Mouse (Mus musculus) ES-Bruce4 (cell line): ENCODE measurements at regions not wholly inside any gene's neighbourhood (a gene's known extent, or its start where the extent isn't known, plus 50 kb on each side); places are given as distances from the start of the nearest gene placed in this dataset.

ENCODE experiments used
- H3K27ac ChIP-seq: 2 replicates; pipeline ENCODE4 v1.5.1; 2012; ENCODE audit warnings: low read length, inconsistent platforms; ENCODE audit not compliant: insufficient read depth
- H3K27me3 ChIP-seq: 2 replicates; pipeline ENCODE4 v1.6.1; 2012; ENCODE audit warnings: mild to moderate bottlenecking, low read length, inconsistent platforms; ENCODE audit not compliant: control insufficient read depth, poor library complexity, insufficient read depth, severe bottlenecking
- H3K36me3 ChIP-seq: 2 replicates; pipeline ENCODE4 v1.6.1; 2012; ENCODE audit warnings: inconsistent platforms, mild to moderate bottlenecking, low read length, moderate library complexity; ENCODE audit not compliant: control insufficient read depth, poor library complexity, insufficient read depth, severe bottlenecking
- H3K4me1 ChIP-seq: one replicate; pipeline ENCODE4 v1.8.1; 2011; ENCODE audit warnings: low read length; ENCODE audit not compliant: control insufficient read depth, insufficient read depth
- H3K4me3 ChIP-seq: 2 replicates; pipeline ENCODE4 v1.5.1; 2011; ENCODE audit warnings: low read depth, mild to moderate bottlenecking, low read length
- H3K9ac ChIP-seq: 2 replicates; pipeline ENCODE4 v1.6.1; 2012; ENCODE audit warnings: low read depth, mild to moderate bottlenecking, inconsistent platforms; ENCODE audit not compliant: poor library complexity, severe bottlenecking
- H3K9me3 ChIP-seq: replicated peaks from 2 replicates; pipeline ENCODE4 v1.6.1; 2012; ENCODE audit warnings: mild to moderate bottlenecking, low read length, inconsistent platforms; ENCODE audit not compliant: control insufficient read depth, poor library complexity, insufficient read depth, severe bottlenecking
- CTCF ChIP-seq: IDR thresholded peaks from one replicate; pipeline ENCODE4 v1.8.1; 2011; ENCODE audit warnings: low read depth, low read length
- EP300 ChIP-seq: IDR thresholded peaks from 2 replicates; pipeline ENCODE4 v1.6.1; 2011; ENCODE audit warnings: low read depth, low read length; ENCODE audit not compliant: insufficient read depth
- POLR2A ChIP-seq: IDR thresholded peaks from one replicate; pipeline ENCODE4 v1.8.1; 2011; ENCODE audit warnings: low read length; ENCODE audit not compliant: insufficient read depth

DNA sequence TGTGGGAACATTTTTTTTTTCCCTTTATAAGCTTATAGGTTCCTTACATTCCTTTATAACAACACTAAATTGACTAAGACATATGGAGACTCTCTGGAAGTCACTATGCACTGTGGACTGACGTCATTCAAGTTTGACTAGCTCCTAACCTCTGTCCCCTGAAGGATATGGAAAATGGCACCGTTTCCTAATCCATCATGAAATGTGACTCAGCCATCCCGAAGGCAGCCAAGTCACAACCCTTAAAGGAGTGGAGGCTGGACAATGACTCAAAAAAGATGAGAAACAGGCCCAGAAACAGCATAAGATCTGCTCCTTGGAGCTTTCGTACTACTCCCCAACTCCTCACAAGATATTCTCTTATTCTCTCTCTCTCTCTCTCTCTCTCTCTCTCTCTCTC, 253.5 kb downstream of the Hhipl2 start:
- no peak overlapping the region for H3K9ac ChIP-seq
- no peak overlapping the region for H3K27ac ChIP-seq
- no peak for TF ChIP-seq POLR2A
- TF ChIP-seq EP300, result no peak
- TF ChIP-seq CTCF, result no peak
- H3K4me3 ChIP-seq, result no peak overlapping the region
- no peaks in the 10 kb centered on the region for H3K4me1 ChIP-seq
- H3K9me3 ChIP-seq, result no peaks in the 10 kb centered on the region; the same call in 1 of the 2 replicates
- no peaks in the 10 kb centered on the region for H3K27me3 ChIP-seq
- no peaks in the 10 kb centered on the region for H3K36me3 ChIP-seq

DNA sequence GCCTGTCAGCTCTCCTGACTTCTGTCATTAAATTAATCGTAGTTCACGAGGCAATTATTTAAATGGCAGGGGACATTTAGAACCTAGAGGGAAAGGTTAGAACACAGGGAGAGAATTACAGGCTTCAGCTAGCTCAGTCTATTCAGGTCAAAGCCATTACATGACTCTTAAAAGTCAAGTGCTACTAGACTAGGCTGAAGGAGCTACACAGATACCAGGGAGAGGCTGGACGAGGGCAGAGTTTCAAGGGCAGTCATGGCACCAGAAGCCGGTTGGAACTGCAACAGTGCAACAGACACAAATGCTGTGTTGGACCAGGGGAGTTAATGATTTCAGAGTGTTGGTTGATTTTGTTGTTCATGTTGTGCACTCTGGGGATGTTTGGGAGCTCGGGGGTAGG, 254.5 kb downstream of the Hhipl2 start:
- no peak overlapping the region for H3K9ac ChIP-seq
- H3K4me1 ChIP-seq, result no peaks in the 10 kb centered on the region
- no peaks in the 10 kb centered on the region; the same call in 1 of the 2 replicates for H3K9me3 ChIP-seq
- no peak overlapping the region for H3K27ac ChIP-seq
- TF ChIP-seq POLR2A (no peak), EP300 (no peak), CTCF (no peak)
- no peaks in the 10 kb centered on the region for H3K36me3 ChIP-seq
- no peaks in the 10 kb centered on the region for H3K27me3 ChIP-seq
- H3K4me3 ChIP-seq, result no peak overlapping the region

DNA sequence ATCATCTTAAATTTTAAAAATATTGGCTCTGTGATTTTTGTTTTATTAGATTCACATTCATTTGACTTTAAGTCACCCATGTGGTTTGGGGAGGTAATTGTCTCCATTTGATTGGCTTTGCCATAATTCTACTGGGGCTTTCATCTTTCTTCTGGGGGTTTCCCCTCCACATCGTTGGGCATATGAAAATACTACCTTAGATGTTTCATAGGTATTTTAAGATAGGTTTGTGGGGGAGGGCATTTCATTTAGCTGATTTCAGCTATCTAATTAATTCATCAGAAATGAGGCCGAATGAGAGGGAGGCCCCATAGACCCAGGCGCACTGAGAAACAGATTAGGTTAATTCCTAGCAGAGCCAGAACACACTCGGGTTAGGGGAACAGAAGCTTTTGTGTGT, 259.6 kb downstream of the Hhipl2 start:
- no peak overlapping the region for H3K4me3 ChIP-seq
- no peaks in the 10 kb centered on the region for H3K4me1 ChIP-seq
- no peak overlapping the region for H3K9ac ChIP-seq
- H3K9me3 ChIP-seq, result no peaks in the 10 kb centered on the region
- H3K27me3 ChIP-seq, result no peaks in the 10 kb centered on the region
- TF ChIP-seq CTCF (no peak), EP300 (no peak), POLR2A (no peak)
- H3K36me3 ChIP-seq, result no peaks in the 10 kb centered on the region
- H3K27ac ChIP-seq, result no peak overlapping the region

DNA sequence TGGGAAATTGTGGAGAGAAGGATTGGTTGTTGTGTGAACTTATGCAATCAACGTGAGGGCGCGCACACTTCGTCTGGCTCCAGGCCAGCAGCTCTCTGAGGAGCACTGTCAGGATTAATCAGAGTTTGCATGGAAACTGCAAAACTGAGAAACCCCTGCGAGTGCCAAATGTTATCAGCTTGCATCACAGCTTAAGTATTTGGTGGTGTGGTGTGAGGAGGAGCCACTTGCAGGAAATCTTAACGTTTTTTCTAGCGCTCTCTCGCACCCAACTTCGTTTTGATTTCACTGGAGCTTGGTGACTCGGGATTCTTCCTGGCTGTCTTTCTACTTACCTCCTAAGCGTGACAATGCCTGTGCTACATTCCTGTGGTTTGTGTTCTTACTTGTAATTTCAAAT, 261.9 kb downstream of the Hhipl2 start:
- H3K9ac ChIP-seq, result no peak overlapping the region
- H3K9me3 ChIP-seq, result no peaks in the 10 kb centered on the region

DNA sequence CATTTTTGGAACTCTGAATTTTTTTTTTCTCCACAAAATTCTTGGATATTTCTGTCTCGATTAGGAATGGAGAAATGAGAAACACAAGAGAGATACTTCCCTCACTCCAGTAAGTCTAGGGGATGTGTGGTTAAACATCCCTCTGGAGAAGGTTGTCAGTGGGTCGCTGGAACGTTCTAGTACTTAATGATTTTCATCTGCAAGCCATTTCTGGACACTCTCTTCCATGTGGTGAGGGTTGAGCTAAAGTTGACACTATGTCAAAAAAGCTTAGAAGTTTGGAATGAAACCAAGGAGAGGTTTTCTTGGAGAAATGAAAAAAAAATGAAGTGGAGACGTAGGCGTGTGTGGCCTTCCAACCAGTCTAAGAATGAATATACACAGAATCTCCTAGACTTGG, 268.0 kb downstream of the Hhipl2 start:
- Histone ChIP-seq H3K9me3 (no peaks in the 10 kb centered on the region), H3K4me1 (no peaks in the 10 kb centered on the region), H3K4me3 (no peak overlapping the region), H3K27me3 (no peaks in the 10 kb centered on the region), H3K9ac (no peak overlapping the region), H3K27ac (no peak overlapping the region), H3K36me3 (no peaks in the 10 kb centered on the region)
- TF ChIP-seq POLR2A (no peak), CTCF (no peak), EP300 (no peak)

More for the DNA sequence above, 261.9 kb downstream of the Hhipl2 start:
- Histone ChIP-seq H3K4me3 (no peak overlapping the region), H3K27me3 (no peaks in the 10 kb centered on the region), H3K4me1 (no peaks in the 10 kb centered on the region), H3K36me3 (no peaks in the 10 kb centered on the region), H3K27ac (no peak overlapping the region)
- TF ChIP-seq CTCF (no peak), POLR2A (no peak), EP300 (no peak)

DNA sequence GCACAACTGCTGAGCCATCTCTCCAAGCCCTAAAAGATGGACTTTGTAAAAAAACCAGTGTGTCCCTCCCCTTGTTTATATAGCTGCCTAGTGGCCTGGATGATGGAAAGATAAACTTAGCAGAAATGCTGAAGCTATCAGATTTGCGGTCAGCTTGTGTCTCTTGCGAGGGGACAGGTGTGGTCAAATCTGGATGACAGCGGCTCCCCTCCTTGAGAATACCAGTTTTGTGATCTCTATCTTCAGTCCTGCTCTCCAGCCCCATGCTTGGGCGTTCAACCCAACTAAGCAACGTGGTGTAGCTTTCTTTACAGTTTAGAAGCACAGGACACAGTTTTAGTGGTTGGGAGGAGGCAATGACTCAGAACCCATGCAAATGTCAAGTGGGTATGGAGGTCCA, 274.7 kb downstream of the Hhipl2 start:
- no peaks in the 10 kb centered on the region for H3K9me3 ChIP-seq
- TF ChIP-seq POLR2A (no peak), CTCF (no peak), EP300 (no peak)
- no peak overlapping the region for H3K9ac ChIP-seq
- H3K27me3 ChIP-seq, result no peaks in the 10 kb centered on the region
- H3K36me3 ChIP-seq, result no peaks in the 10 kb centered on the region
- no peaks in the 10 kb centered on the region for H3K4me1 ChIP-seq
- no peak overlapping the region for H3K4me3 ChIP-seq
- no peak overlapping the region for H3K27ac ChIP-seq
